Mouse (Mus musculus) mouse trophoblast stem cell (cell line): ENCODE measurements around the gene Gm26992.
"Not testable (repeated sequence)": the region's sequence is repeated elsewhere in the genome, so short reads cannot be mapped to it uniquely, and the experiment has no call there.

Experiments
- in situ Hi-C, 2 experiments: fragments of 300-500 bp; cut with MseI, MboI; formaldehyde crosslinking; loops; 2 replicates in 1 of 2; 3 replicates in 1 of 2; pipeline ENCODE4 v1.15.1; 2025

Gene Gm26992

DNA sequence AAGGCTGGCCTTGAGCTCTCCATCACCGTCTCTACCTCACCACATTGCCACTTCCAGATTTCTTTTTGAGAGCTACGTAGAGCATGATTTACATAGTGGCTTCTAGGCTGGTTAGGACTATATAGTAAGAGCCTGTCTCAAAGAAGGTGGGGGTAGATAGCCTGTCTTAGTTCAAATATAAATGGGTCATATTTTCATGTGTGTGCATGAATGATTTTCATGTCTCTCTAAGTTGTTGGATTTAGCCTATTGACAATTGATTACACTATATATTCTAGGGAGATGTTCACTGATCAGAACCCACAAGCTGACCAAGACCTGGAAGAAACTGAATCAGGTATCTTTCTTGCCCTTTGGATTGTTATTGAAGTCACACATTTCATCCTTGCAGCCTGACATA lies at the start of gene Gm26992:
TSS of gene Gm26992 (plus strand) at position 301 of the 400 bp plus-strand sequence.
- in situ Hi-C loops, result no loop called here

DNA sequence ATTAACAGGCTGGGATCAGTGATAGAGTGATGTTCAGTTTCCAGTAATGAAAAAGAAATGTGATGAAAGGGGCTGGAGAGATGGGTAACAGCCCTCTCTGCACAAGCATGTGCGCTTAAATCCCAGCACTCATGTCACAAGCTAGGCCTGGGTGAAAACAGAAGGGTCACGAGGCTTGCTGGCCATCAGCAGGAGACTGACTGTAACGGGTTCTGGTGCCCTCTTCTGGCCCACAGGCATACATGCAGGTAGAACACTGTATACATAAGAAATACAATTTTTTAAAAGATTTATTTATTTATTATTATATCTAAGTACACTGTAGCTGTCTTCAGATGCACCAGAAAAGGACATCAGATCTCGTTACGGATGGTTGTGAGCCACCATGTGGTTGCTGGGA lies 47.6 kb upstream of the Gm26992 start:
- in situ Hi-C loops, result loop anchor here (5.0 kb wide), 2 partner anchors 63 to 102 kb away; no protein-coding TSS in a partner anchor

DNA sequence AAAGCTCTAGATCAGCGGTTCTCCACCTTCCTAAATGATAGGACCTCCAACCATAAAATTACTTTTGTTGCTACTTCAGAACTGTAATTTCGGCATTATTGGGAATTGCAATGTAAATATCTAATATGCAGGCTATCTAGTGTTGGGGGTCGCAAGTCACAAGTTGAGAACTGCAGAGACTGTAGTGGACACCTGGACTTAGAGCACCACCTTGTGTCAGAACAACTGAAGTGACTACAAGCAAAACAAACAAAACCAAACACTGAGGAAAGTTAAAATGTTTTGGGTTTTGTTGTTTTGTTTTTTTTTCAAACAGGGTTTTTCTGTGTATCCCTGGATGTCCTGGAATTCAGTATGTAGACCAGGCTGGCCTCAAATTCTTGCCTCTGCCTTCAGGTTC lies 37.3 kb upstream of the Gm26992 start:
- in situ Hi-C loops, result no loop called here

DNA sequence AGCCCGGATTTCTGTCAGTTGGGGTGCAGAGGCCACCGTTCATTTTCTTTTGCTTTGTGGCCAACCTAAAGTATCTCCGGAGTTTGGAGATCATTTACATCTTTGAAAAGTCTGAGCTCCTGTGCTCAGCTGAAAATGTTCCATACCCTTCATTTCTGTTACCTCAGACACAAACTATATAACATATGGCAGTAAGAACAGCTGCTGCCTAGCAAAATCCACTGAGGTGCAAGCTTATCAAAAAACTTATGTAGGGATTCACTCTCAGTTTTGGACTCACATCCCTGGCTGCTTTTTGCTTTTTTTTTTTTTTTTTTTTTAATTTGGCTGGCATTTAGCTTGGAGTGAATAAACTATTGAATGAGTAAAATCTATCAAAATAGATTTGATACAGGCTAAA lies 33.7 kb upstream of the Gm26992 start:
- in situ Hi-C loops, result no loop called here

DNA sequence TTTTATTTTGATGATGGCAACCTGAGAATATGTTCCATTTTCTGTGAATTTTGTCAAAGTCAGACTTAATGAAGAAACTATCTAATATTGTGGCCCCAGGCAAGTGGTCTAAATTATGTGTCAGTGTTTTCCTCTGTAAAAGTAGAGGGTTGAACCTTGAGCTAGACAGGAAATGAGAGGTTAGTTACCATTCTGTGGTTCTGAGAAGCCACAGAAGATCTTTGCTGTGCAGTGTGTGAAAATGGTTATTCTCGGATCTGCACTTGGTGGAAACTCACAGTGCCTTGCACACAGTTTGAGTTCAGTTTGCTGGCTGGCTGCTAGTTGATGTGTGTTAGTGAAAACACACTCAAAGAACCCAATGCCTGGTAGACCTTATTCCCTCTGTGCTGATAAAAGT lies 28.0 kb upstream of the Gm26992 start:
- in situ Hi-C loops, result no loop called here

DNA sequence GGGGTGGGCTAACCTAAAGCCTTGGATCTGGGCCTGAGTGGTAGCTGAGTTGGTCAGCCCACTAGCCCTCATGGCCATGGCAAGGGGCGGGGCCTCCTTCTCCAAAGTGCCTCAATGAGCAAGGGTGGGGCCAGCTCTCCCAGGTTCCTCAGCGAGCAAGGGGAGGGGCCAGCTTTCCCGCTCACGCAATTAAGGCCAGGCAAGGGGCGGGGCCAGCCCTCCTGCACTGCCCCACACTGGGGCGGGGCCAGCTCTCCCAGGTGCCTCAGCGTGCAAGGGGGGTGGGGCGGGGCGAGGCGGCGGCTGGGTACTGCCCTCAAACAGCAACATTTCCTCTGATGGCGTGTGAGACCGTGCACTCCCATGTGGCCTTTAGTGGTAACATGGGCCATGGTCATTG lies 16.8 kb upstream of the Gm26992 start:
- in situ Hi-C loops, result no loop called here

DNA sequence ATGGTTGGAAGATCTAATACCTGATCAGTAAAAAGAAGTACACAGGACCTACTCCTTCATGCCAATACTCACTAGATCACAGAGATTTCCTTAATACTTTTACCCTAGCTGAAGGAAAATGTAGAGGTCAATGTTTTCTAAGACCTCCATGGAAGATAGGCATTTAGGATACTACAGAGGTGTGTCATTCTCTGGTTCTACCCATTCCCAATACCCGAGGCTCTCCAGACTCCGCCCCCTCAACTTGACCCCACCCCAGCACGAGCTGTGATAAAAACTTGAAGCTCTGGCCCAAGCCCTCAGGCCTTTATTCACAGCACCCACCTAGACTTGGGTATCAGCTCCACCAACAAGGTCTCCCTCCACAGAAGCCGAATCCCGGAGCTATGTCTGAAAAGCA lies 7.6 kb upstream of the Gm26992 start, which contains the start of gene Tsx:
TSS of gene Tsx (plus strand) at position 301 of the 400 bp plus-strand sequence.
- in situ Hi-C loops, result no loop called here

DNA sequence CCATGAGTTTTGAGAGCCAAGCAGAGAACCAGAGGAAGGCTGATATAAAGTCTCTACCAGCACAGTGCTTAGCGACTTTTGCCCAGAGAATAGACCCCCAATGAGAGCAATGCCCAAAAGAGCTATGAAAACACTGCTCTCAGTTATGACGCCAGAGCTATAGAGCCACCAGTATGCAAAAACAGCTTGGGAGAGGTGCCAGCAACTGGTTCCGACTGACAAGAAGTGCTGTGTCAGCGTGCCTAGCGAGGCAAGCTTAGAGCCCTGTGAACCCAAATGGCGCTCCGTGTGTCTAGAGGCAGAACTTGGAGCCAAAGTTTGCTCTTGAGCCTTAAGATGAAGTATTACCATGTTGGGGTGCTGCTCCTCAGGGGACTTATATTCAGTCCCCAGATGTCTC lies 5.9 kb downstream of the Gm26992 start:
- in situ Hi-C loops, result no loop called here

DNA sequence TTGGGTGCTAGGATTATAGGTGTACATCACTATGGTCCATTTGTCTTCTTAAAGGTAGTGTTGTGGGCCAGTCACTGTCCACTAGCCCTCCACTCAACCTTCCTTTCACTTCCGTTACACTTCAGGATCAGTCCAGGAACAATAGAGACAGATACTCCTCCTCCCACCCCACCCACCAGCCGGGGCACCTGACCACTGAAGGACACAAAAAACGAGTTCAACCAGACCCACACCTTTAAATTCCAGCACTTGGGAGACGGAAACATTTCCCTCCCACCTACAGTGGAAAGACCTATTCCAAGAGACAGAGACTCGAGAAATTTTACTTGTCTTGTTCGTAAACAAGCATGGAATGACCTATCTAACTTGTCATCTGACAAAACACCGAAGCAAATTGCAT lies 10.5 kb downstream of the Gm26992 start:
- in situ Hi-C loops, result loop anchor here (10.0 kb wide), 2 partner anchors 167 to 177 kb away; no protein-coding TSS in a partner anchor

DNA sequence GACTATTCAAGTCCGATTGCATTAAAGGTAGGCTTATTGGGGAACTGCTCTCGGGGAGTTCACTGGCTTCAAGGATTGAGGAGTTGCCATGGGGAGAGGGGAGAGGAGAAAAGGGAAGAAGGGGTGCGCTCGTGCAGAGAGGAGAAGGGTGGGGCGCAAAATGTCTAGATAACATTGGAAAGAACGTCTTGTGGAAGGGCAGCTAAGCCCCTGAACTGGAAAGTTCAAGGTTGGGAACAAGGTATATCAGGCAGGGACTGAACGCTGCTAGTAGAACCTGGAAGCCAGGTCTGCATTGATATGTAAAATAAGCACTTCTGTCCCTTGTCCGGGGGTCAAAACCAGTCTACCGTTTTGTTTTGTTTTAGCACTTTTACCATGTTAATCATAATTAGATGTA lies 16.2 kb downstream of the Gm26992 start:
- in situ Hi-C loops, result loop anchor here (5.0 to 10.0 kb wide), 3 partner anchors 66 to 183 kb away; no protein-coding TSS in a partner anchor

DNA sequence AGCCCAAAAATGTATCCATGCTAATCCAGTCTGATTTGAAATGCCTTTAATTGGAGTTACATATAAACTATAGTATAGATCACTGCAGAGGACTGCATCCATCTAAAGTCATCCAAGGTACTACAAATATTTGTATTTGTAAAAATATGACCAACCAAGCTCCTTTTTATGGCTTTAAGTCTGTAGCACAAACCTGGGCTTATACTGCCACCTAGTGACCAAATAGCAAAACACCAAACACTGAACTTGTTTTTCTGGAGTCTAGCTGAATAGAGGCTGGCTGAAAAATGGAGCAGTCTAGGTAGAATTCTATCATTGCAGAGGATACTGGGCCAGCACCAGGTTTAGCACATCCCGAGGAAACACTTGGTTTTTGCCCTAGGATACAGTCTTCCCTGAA lies 19.0 kb downstream of the Gm26992 start:
- in situ Hi-C loops, result no loop called here

DNA sequence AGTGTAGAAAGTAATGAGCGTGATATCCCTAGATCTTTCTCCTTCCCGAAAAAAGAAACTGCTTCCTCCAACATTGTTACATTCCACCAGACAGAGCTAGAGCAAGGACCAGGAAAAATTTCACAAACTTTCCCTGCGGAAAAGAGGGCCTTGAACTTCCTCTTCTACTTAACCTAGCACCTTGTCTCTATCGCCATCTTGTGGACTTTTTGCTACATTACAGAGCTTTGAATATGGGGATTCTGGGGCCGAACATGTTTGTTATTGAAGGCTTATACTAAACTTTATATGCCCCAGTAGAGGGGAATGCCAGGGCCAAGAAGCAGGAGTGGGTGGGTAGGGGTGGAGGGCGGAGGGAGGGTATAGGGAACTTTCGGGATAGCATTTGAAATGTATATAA lies 21.9 kb downstream of the Gm26992 start:
- in situ Hi-C loops, result no loop called here

DNA sequence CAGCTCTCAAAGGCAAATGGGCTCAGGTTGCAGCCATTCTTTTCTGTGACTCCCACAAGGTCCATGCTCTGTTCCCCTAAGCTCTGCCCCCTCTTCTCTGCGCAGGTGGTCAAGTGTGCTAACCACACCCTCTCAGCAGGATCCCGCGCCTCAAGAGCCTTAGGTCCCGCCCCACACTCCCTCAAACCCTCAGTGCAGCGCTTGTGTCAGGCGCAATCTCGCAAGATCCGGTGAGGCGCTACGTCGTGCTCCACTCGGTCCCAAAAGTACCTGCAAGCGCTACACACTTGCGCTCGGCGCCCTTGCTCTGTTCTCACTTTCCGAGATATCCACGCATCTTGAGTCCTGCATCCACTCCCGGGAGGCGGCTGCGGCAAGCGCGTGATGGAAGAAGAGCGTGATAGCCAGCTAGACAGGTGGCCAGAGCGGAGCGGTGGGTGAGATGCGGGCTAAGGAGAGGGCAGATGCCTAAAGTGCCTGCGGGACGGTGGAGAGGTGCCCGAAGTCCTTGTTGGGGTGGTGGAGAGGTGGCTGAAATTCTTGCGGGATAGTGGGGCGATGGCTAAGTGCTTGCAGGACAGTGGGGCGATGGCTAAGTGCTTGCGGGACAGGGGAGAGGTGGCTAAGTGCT lies 25.8 kb downstream of the Gm26992 start:
- in situ Hi-C loops, result no loop called here

DNA sequence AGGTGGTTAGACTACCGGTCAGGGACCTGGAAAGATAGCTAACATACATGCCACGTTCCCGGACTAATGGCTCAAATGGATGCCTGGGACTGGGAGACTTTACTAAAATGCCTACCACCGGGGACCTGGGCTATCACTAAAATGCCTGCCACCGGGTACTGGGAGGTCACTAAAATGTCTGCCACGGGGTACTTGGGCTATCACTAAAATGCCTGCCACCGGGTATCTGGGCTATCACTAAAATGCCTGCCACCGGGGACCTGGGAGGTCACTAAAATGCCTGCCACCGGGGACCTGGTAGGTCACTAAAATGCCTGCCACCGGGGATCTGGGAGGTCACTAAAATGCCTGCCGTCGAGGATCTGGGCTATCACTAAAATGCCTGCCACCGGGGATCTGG lies 26.6 kb downstream of the Gm26992 start:
- in situ Hi-C loops, result not testable (repeated sequence)

DNA sequence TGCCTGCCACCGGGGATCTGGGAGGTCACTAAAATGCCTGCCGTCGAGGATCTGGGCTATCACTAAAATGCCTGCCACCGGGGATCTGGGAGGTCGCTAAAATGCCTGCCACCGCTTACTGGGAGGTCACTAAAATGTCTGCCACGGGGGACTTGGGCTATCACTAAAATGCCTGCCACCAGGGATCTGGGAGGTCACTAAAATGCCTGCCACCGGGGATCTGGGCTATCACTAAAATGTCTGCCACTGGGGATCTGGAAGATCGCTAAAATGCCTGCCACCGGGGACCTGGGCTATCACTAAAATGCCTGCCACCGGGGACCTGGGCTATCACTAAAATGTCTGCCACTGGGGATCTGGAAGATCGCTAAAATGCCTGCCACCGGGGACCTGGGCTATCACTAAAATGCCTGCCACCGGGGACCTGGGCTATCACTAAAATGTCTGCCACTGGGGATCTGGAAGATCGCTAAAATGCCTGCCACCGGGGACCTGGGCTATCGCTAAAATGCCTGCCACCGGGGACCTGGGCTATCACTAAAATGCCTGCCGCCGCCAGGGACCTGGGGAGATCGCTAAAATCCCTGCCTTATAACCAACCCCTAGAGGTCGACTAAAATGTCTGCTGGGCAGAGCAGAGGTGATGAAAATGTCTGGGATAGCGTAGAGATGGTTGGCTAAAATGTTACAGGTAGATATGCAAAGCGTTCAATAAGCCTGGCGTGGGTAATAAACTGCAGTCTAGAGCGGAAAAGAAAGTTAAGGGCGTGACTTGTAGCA lies 27.3 kb downstream of the Gm26992 start:
- in situ Hi-C loops, result not testable (repeated sequence)

DNA sequence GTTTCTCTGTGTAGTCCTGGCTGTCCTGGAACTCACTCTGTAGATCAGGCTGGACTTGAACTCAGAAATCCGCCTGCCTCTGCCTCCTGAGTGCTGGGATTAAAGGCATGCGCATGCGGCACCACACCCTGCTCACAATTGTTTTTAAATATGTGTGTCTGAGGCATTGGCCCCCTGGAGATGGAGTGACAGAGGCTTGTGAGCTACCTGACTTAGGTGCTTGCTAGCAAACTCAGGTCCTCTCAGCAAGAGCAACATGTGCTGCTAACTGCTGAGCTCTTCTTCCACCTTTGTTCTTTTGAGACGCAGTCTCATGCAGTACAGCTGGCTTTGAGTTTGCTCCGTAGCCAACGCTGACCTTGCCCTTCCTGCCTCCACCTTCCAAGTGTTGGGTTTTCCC lies 31.0 kb downstream of the Gm26992 start:
- in situ Hi-C loops, result no loop called here

DNA sequence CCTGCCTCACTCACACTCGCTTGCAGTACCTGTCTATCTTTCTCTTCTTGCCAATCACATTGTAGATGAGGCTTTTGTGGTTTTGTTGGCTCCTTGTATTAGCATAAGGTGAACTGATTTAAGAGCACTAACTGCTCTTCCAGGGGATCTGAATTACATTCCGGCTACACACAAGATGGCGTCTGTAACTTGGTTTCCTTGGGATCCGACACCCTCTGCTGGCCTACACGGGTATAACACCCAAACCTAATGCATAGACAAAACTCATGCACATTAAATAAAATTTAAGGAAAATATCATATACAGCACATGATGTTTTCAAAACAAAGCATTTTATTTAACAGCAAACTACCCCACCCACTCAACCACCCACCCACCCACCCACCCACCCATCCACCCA lies 38.2 kb downstream of the Gm26992 start:
- in situ Hi-C loops, result no loop called here

DNA sequence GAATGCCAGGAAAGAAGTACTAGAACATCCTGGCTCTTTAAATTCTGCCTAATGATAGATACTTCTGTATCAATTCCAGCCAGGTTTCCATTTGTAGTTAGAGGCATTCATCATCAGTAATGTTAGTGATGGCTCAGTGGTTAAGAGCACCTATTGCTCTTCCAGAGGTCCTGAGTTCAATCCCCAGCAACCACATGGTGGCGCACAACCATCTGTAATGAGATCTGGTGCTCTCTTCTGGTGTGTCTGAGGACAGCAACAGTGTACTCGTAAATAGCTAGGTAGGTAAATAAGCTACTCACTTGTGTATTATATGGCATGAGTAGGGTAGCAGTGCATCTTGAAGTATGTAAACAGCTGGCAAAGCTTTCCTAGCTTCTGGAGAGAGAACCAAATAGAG lies 47.2 kb downstream of the Gm26992 start:
- in situ Hi-C loops, result no loop called here

DNA sequence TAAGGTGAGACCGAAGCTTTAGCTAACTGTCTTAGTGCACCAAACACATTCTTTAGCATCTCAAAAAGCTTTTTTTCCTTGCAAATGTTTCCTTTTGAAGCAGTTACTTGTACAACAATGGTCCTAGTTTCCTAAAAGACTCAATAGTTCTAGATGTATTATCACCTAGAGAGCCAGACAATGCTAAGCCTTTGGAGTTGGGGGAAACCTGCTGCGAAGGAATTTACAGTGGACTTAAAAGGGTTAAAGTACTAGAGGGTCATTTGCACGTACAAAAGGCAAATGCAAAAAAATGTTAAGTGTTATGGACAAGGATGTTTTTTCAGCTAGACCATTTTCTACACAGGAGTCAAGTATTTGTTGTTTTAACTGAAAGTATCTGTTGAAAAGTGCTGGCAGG lies 50.5 kb downstream of the Gm26992 start:
- in situ Hi-C loops, result no loop called here

DNA sequence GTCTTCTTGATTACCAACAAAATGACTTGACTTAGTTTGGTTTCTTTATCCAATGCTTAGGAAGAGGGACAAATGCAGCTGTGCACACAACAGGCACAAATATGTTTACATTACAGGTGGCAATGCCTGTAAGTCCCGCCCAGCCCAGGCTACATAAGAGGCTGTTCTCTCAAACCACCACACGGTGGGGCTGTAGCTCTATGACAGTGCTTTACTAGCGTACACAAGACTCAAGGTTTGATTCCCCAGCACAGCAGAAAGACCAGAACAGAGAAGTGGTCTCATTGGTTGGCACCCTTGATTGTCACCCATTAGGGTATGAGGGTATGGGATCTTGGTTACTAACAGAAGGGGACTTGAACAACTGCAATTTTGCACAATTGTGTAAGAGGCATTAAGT lies 55.7 kb downstream of the Gm26992 start:
- in situ Hi-C loops, result loop anchor here in 1 of 2 experiments (25.0 kb wide), 2 partner anchors 135 to 510 kb away; partner anchors contain the start of gene Rlim

DNA sequence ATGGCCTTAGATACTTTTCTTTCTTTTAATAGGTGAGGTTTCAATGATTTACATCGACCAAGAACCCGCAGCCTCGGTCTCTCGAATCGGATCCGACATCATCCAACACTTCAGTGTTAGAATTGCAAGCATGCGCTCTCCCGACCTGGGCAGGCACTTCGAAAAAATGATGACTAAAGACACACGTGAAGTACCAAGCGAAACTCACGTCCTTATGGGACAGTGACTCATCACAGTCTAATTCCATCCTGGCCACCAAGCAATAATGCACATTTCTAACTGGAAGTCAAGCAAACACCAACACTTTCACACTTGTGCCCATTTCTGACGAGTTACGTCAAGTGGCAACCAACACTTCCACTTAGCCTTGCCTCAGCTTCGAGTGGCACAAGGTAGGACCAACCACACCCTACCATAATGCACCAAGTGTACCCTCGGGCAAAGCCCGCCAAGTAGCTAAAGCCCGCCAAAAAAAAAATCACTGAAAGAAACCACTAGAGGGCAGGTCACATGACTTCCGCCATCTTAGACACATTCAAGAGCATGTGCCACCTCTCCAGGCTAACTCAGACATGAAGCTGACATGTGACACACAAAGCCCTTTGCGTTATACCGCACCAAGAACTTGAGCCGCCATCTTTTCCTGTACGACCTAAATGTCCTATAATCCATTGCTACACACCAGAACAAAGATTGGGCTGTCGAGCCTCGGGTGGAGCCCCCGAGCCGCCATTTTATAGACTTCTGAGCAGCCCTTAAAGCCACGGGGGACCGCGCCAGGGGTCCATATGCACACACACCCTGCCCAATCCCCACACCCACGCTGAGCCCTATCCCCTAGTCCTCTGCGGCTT lies 59.7 kb downstream of the Gm26992 start:
- in situ Hi-C loops, result loop anchor here (10.0 to 25.0 kb wide), 3 partner anchors 131 to 506 kb away; partner anchors contain the start of gene Rlim (in 1 of the 2)

DNA sequence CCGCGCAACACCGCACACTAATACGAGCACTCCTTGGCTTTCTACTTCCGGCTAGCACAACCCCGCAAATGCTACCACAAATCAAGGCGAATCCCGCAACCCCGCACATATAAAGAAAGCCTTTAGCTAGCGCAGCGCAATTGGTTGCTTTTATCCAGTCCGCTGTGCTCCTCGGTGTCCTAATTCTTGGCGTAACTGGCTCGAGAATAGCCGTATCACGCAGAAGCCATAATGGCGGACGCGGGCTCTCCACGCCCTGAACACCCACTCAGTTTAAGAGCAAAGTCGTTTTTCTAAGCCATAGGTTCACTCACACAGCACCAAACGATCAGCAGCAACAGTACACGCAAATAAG lies 60.3 kb downstream of the Gm26992 start:
- in situ Hi-C loops, result loop anchor here (10.0 to 25.0 kb wide), 3 partner anchors 130 to 505 kb away; partner anchors contain the start of gene Rlim (in 1 of the 2)
